Mouse (Mus musculus): ENCODE results near the gene Usp39.
A peak's percentile ranks its signal among the peaks of the same experiment; 100 is the strongest.

Usp39 gene

GRCm38 (mm10) chr6:72350214-72350613 lies 5.2 kb upstream of the Usp39 start:
- no peak for DNase-seq

DNA sequence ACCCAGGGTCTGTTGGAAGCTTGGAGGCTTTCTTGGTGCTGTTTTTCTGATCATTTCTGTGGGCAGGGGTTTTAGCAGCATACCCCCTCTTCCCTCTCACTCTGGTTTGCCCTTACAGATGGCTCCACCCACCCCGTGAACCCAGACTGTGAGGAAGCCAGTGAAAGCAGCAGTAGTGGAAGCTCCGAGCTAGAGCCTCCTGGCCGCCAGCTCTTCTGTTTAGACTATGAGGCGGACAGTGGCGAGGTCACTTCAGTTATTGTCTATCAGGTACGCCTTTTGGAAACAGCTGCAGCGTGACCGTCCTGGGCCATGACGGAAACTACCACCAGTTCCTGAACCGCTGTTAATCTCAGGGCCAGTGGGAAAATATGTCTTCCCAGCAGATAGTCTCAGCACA lies 3.4 kb upstream of the Usp39 start:
- no peak for DNase-seq

GRCm38 (mm10) chr6:72347166-72347941 lies 2.4 kb upstream of the Usp39 start, which contains the start of gene 0610030E20Rik:
0610030E20Rik (plus strand) TSS chr6:72347317.
- DNase-seq: peak; percentile 79 to 80

DNA sequence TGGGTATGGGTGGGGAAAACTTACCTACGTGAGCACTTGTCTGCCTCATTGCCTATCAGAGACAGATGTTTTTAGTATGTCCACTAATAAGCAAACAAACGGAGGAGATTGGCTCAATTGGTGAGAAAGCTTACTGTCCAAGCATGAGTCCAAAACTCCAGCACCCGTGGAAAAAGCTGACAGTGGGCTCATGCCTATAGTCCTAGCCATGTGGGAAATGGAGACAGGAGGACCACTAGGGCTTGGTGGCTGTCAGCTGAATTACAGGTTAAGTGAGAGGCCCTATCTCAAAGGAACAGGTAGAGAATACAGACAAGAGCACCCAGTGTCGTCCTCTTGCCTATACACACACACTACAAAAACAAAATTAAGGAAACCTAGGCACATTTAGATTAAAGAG lies 1.3 kb upstream of the Usp39 start:
- no peak for DNase-seq

GRCm38 (mm10) chr6:72345633-72346032 lies 649 bp upstream of the Usp39 start:
- no peak for DNase-seq

- no peak for DNase-seq
These were observed 449 bp downstream of the Usp39 start for GRCm38 (mm10) chr6:72344396-72345073.

DNA sequence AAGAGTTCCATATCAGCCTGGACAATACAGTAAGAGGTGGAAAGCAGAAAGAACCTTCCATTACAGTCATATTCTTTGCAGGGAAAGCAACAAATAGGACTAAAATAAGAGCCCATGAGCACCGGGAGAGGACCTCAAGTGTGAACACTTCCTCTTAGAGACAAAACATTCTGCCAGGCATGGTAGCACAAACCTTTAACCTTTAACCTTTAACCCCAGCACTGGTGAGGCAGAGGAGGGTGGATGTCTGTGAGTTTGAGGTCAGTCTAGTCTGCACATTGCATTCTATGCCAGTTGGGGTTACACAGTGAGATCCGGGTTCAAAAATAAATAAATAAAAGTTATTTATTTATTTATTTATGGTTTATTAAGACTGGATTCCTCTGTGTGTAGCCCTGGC lies 4.5 kb downstream of the Usp39 start:
- DNase-seq: no peak

GRCm38 (mm10) chr6:72333111-72333510 lies 11.9 kb downstream of the Usp39 start:
- DNase-seq: no peak

GRCm38 (mm10) chr6:72330133-72330532 lies 14.9 kb downstream of the Usp39 start:
- DNase-seq: no peak

DNA sequence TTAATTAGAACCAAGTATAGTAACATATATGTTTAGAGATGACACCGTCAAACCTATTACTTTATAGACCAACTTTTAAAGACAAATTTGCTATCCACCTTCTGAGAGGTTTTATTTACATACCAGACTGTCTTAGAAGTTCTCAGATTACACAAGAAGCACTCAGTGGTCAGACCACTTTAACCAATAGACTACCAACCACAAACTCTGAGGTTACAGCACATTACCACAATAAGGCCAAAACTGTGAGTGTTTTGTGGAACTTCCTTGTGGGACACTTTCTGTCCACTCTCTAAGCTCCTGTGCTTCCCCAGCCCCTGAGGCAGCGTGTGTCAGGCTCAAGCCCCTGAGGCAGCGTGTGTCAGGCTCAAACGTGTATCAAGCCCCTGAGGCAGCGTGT lies 16.0 kb downstream of the Usp39 start:
- no peak for DNase-seq

GRCm38 (mm10) chr6:72326274-72326673 lies 18.7 kb downstream of the Usp39 start:
- DNase-seq: peak; percentile 73

- no peak for DNase-seq
These were observed 21.0 kb downstream of the Usp39 start for GRCm38 (mm10) chr6:72323786-72324508.

DNA sequence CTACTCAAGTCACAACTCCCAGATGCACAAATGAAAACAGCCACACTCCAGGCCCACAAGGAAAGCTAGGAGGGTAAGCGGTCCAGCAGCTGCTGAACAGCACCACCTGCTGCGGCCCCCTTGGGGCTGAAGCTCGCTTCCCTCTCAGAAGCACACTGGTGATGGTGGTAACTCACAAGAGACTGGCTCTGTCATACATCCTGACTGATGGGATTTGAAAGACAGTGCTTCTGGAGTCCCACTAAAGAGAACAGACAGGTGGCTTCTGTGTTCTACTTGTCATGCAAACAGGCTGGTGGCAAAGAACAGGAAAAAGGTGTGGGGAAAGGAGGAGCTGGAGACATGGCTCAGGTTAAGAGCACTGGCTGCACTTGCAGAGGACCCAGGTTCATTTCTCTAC lies 22.0 kb downstream of the Usp39 start:
- DNase-seq: no peak

DNA sequence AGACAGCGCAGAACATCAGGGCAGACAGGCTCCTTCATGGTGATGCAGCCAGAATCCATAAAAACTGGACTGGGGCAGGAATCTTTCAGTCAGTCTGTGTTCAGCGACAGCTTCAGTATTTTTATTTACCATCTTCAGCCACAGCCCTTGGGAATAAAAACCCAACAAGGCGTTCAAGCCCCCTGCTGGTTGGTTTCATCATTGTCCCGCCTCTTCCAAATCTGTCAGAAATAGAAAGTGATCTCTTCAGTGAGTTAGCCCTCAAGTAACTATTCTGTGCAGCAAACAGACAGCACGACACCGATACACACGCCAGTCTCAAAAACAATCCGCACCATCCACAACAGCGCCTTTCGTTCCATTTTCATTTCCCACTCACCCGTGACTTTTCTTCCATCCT lies 26.0 kb downstream of the Usp39 start:
- peak in 1 of 2 experiments; percentile 36 for DNase-seq

GRCm38 (mm10) chr6:72318440-72318839 lies 26.5 kb downstream of the Usp39 start:
- DNase-seq: no peak

DNA sequence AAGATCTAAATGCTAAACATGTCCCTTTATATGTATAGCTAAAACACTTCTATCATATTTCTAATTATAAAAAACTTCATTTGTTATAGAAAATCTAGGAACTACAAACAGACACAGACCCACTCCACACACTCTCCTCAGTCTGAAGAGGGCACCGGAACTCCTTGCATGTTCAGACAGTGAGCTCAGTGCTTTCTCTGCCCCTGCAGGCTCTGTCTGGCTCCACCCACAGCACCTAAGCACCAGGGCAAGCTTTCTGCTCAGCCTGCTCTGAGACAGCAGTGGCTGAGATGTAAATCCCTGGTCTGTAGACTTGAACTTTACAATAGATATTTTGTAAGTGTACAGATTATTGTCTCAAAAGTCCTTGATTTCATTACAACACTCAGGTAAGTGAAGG lies 28.9 kb downstream of the Usp39 start:
- DNase-seq: peak; percentile 66 to 70

DNA sequence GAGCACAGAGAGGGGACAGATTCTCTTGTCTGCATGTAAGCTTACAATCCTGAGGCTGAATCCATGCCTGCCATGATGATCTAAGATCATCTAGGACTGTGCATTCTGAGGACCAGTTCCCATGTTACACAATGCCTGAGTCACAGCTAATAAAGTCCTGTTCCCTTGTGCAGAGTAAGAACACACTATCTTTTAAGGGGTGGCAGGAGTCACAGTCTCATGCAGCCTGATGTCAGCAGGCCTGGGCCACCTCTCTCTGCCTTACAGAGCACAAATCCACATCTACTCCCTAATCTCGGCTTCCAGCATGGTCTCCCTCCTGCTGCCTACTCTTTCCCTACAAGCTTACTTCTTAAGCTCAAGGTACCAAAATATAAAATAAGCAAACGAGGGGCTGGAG lies 29.6 kb downstream of the Usp39 start:
- peak in 1 of 2 experiments; percentile 23 for DNase-seq

- DNase-seq: no peak
These were observed 31.7 kb downstream of the Usp39 start for GRCm38 (mm10) chr6:72313124-72313867.

GRCm38 (mm10) chr6:72312198-72312597 lies 32.8 kb downstream of the Usp39 start:
- DNase-seq: no peak

GRCm38 (mm10) chr6:72303510-72303909 lies 41.5 kb downstream of the Usp39 start:
- DNase-seq: peak; percentile 58 to 70

GRCm38 (mm10) chr6:72302349-72302925 lies 42.5 kb downstream of the Usp39 start:
- DNase-seq: no peak

DNA sequence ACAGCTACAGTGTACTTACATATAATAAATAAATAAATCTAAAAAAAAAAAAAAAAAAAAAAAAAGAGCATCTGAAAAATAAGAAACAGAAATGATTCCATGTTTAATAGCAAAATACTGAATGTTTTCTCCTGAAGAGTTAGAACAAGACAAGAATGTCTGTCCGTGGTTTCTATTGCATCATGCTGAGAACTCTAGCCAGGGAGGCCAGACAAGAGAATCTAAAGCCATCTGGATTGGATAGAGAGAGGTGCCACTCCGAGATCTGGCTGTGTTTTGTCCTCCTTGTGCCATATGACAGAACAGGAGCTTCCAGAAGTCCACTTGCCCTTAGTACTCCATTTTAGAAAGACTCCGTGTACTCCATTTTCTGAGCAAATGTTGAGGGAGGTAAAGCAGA lies 47.2 kb downstream of the Usp39 start:
- DNase-seq: no peak
